Mouse (Mus musculus) lung, embryonic 15.5 days (tissue): ENCODE results near the gene Ahcy. TPM values are rescaled to one million over a fixed set of nuclear protein-coding genes. Genes with fewer than 3 reads are reported as not detected.
"Not testable (repeated sequence)": the region's sequence is repeated elsewhere in the genome, so short reads cannot be mapped to it uniquely, and the experiment has no call there.

Experiments used
- ATAC-seq: fragments of 200-750 bp; cut with Nextera tagmentation; 2 replicates; pipeline ENCODE4 v1.8.0; 2017; ENCODE audit warnings: moderate number of reproducible peaks, borderline replicate concordance; ENCODE audit not compliant: low FRiP score, low TSS enrichment; ENCODE audit errors: extremely low read depth
- H3K27ac ChIP-seq: fragments of 300-500 bp; sonication (generic); 2 replicates; pipeline ENCODE4 v1.5.1; 2015; ENCODE audit warnings: moderate library complexity, mild to moderate bottlenecking, inconsistent platforms
- H3K27me3 ChIP-seq: fragments of 300-500 bp; sonication (generic); 2 replicates; pipeline ENCODE4 v1.6.1; 2015; ENCODE audit warnings: inconsistent platforms
- H3K36me3 ChIP-seq: fragments of 300-500 bp; sonication (generic); 2 replicates; pipeline ENCODE4 v1.6.1; 2015; ENCODE audit warnings: inconsistent platforms
- H3K4me1 ChIP-seq: fragments of 300-500 bp; sonication (generic); 2 replicates; pipeline ENCODE4 v1.6.1; 2015; ENCODE audit warnings: inconsistent platforms
- H3K4me2 ChIP-seq: fragments of 300-500 bp; sonication (generic); 2 replicates; pipeline ENCODE4 v1.6.1; 2015; ENCODE audit warnings: inconsistent platforms, mild to moderate bottlenecking, moderate library complexity
- H3K4me3 ChIP-seq: fragments of 300-500 bp; sonication (generic); 2 replicates; pipeline ENCODE4 v1.5.1; 2015; ENCODE audit warnings: mild to moderate bottlenecking, inconsistent platforms
- H3K9ac ChIP-seq: fragments of 300-500 bp; sonication (generic); 2 replicates; pipeline ENCODE4 v1.6.1; 2015; ENCODE audit warnings: inconsistent platforms
- H3K9me3 ChIP-seq: fragments of 300-500 bp; sonication (generic); 2 replicates; pipeline ENCODE4 v1.6.1; 2016; ENCODE audit warnings: inconsistent platforms
- WGBS: fragments of 180-500 bp; shearing (Covaris S2); methylation state at CpG from one replicate; pipeline ENCODE4 v1.1.7; 2015; 5-methylcytosine and 5-hydroxymethylcytosine counted together
- polyA plus RNA-seq: library from polyadenylated mRNA; unstranded; fragments of >200 nt; fragmentation: Nextera tagmentation; extraction: Ambion mirVana; gene quantifications from 2 replicates; pipeline ENCODE4 v1.2.1, GENCODE M21; 2015

Gene Ahcy
- polyA plus RNA-seq, 1 experiment from 2014 or later, result 62.3 TPM

GRCm38 (mm10) chr2:155046803-155047202 is 27.5 kb downstream of the Ahcy start:
- ATAC-seq, result no peak
- H3K4me2 ChIP-seq, result no peak overlapping the region
- no peaks in the 10 kb centered on the region for H3K9me3 ChIP-seq
- H3K4me3 ChIP-seq, result no peak overlapping the region
- H3K27me3 ChIP-seq, result no peaks in the 10 kb centered on the region
- H3K36me3 ChIP-seq, result no peaks in the 10 kb centered on the region
- peaks cover 14% of the 10 kb centered on the region for H3K4me1 ChIP-seq
- H3K27ac ChIP-seq, result no peak overlapping the region
- WGBS, result 78% methylated on average over 2 of the region's 2 CpGs
- H3K9ac ChIP-seq, result no peak overlapping the region

- Histone ChIP-seq H3K27me3 (no peaks in the 10 kb centered on the region), H3K4me2 (no peak overlapping the region), H3K9ac (no peak overlapping the region), H3K27ac (no peak overlapping the region), H3K36me3 (no peaks in the 10 kb centered on the region), H3K9me3 (no peaks in the 10 kb centered on the region), H3K4me3 (no peak overlapping the region), H3K4me1 (peaks cover 6% of the 10 kb centered on the region)
- ATAC-seq, result no peak
- 61% methylated on average over 3 of the region's 3 CpGs for WGBS
These were observed 29.2 kb downstream of the Ahcy start for GRCm38 (mm10) chr2:155045075-155045474.

GRCm38 (mm10) chr2:155044542-155044941 is 29.8 kb downstream of the Ahcy start:
- no peak overlapping the region for H3K4me3 ChIP-seq
- no peak overlapping the region for H3K27ac ChIP-seq
- no peaks in the 10 kb centered on the region for H3K9me3 ChIP-seq
- no peak overlapping the region for H3K4me2 ChIP-seq
- H3K36me3 ChIP-seq, result no peaks in the 10 kb centered on the region
- 74% methylated on average over 3 of the region's 3 CpGs for WGBS
- peaks cover 4% of the 10 kb centered on the region; the same call in 1 of the 2 replicates for H3K4me1 ChIP-seq
- ATAC-seq, result no peak
- no peak overlapping the region for H3K9ac ChIP-seq
- H3K27me3 ChIP-seq, result no peaks in the 10 kb centered on the region

- H3K9me3 ChIP-seq, result no peaks in the 10 kb centered on the region
- no peak overlapping the region for H3K9ac ChIP-seq
- H3K4me3 ChIP-seq, result no peak overlapping the region
- no peak for ATAC-seq
- H3K36me3 ChIP-seq, result no peaks in the 10 kb centered on the region
- 38% methylated on average over 4 of the region's 4 CpGs for WGBS
- H3K4me1 ChIP-seq, result peaks cover 4% of the 10 kb centered on the region; the same call in 1 of the 2 replicates
- no peaks in the 10 kb centered on the region for H3K27me3 ChIP-seq
- no peak overlapping the region for H3K27ac ChIP-seq
- no peak overlapping the region for H3K4me2 ChIP-seq
These were observed 34.3 kb downstream of the Ahcy start for GRCm38 (mm10) chr2:155039956-155040355.

- H3K27me3 ChIP-seq, result no peaks in the 10 kb centered on the region
- peak; percentile 78; the same call in 1 of the 2 replicates for ATAC-seq
- H3K27ac ChIP-seq, result no peak overlapping the region
- no peaks in the 10 kb centered on the region for H3K36me3 ChIP-seq
- no peak overlapping the region for H3K9ac ChIP-seq
- peaks cover 15% of the 10 kb centered on the region for H3K4me1 ChIP-seq
- peak overlapping the region; percentile 30 for H3K4me2 ChIP-seq
- WGBS, result 14% methylated on average over 19 of the region's 19 CpGs
- H3K4me3 ChIP-seq, result no peak overlapping the region
- H3K9me3 ChIP-seq, result no peaks in the 10 kb centered on the region
These were observed 41.2 kb downstream of the Ahcy start for GRCm38 (mm10) chr2:155032938-155033710.

- no peak for ATAC-seq
- H3K9ac ChIP-seq, result no peak overlapping the region
- H3K9me3 ChIP-seq, result no peaks in the 10 kb centered on the region
- no peaks in the 10 kb centered on the region for H3K36me3 ChIP-seq
- H3K4me1 ChIP-seq, result peaks cover 15% of the 10 kb centered on the region
- H3K27me3 ChIP-seq, result no peaks in the 10 kb centered on the region
- 41% methylated on average over 7 of the region's 7 CpGs for WGBS
- no peak overlapping the region for H3K4me3 ChIP-seq
- no peak overlapping the region for H3K4me2 ChIP-seq
- no peak overlapping the region for H3K27ac ChIP-seq
These were observed 43.5 kb downstream of the Ahcy start for GRCm38 (mm10) chr2:155030831-155031230.

- 40% methylated on average over 20 of the region's 20 CpGs for WGBS
- not testable (repeated sequence) for ATAC-seq, H3K36me3 ChIP-seq, H3K4me3 ChIP-seq, H3K4me1 ChIP-seq, H3K9me3 ChIP-seq, H3K9ac ChIP-seq, H3K27me3 ChIP-seq, H3K27ac ChIP-seq
- peak overlapping the region; percentile 89; the same call in 1 of the 2 replicates for H3K4me2 ChIP-seq
These were observed 54.0 kb downstream of the Ahcy start for GRCm38 (mm10) chr2:155020247-155020826.

GRCm38 (mm10) chr2:155019673-155020072 is 54.6 kb downstream of the Ahcy start:
- Histone ChIP-seq H3K4me1 (peaks cover 5% of the 10 kb centered on the region; the same call in 1 of the 2 replicates), H3K4me3 (peak overlapping the region; percentile 45), H3K4me2 (peak overlapping the region; percentile 89), H3K27ac (peak overlapping the region; percentile 79), H3K36me3 (no peaks in the 10 kb centered on the region), H3K9me3 (no peaks in the 10 kb centered on the region), H3K27me3 (no peaks in the 10 kb centered on the region), H3K9ac (peak overlapping the region; percentile 39)
- peak; percentile 84 for ATAC-seq
- WGBS, result under 1% methylated on average over 22 of the region's 22 CpGs

GRCm38 (mm10) chr2:155018762-155019641 is 55.3 kb downstream of the Ahcy start:
- Histone ChIP-seq H3K4me1 (peaks cover 5% of the 10 kb centered on the region; the same call in 1 of the 2 replicates), H3K9ac (peak overlapping the region; percentile 39), H3K4me2 (peak overlapping the region; percentile 89), H3K9me3 (no peaks in the 10 kb centered on the region), H3K36me3 (no peaks in the 10 kb centered on the region), H3K27me3 (no peaks in the 10 kb centered on the region), H3K27ac (peak overlapping the region; percentile 79), H3K4me3 (peak overlapping the region; percentile 45)
- ATAC-seq, result peak; percentile 93
- under 1% methylated on average over 38 of the region's 38 CpGs for WGBS

- ATAC-seq, H3K27me3 ChIP-seq, H3K36me3 ChIP-seq, H3K4me1 ChIP-seq, H3K9me3 ChIP-seq: not testable (repeated sequence)
- Histone ChIP-seq H3K27ac (peak within 1 kb of the TSS; percentile 79), H3K4me2 (peak within 1 kb of the TSS; percentile 89), H3K4me3 (peak within 1 kb of the TSS; percentile 45), H3K9ac (peak within 1 kb of the TSS; percentile 39)
- under 1% methylated on average over 24 of the region's 26 CpGs for WGBS
These were observed 56.0 kb downstream of the Ahcy start, which contains the start of gene Gm14226 for GRCm38 (mm10) chr2:155018251-155018755. TSS of gene Gm14226 (plus strand) at chr2:155018266.

- not testable (repeated sequence) for H3K27me3 ChIP-seq, ATAC-seq, H3K4me3 ChIP-seq, H3K36me3 ChIP-seq, H3K4me1 ChIP-seq, H3K4me2 ChIP-seq, H3K9me3 ChIP-seq, H3K9ac ChIP-seq, H3K27ac ChIP-seq
- WGBS, result 12% methylated on average over 6 of the region's 9 CpGs
These were observed 57.5 kb downstream of the Ahcy start for GRCm38 (mm10) chr2:155016751-155017150.
